Mouse (Mus musculus) forebrain, embryonic 13.5 days (tissue): ENCODE measurements around the gene Neurl1a. TPM values are rescaled to one million over a fixed set of nuclear protein-coding genes. Genes with fewer than 3 reads are reported as not detected.
"Not testable (repeated sequence)": the region's sequence is repeated elsewhere in the genome, so short reads cannot be mapped to it uniquely, and the experiment has no call there.

Source experiments
- ATAC-seq: fragments of 200-750 bp; cut with Nextera tagmentation; 2 replicates; pipeline ENCODE4 v1.8.0; 2017
- H3K27ac ChIP-seq: fragments of 300-500 bp; sonication (generic); 2 replicates; pipeline ENCODE4 v1.5.1; 2015; ENCODE audit warnings: inconsistent platforms, mild to moderate bottlenecking, moderate library complexity
- H3K27me3 ChIP-seq: fragments of 300-500 bp; sonication (generic); 2 replicates; pipeline ENCODE4 v1.6.1; 2015; ENCODE audit warnings: mild to moderate bottlenecking, inconsistent platforms
- H3K36me3 ChIP-seq: fragments of 300-500 bp; sonication (generic); 2 replicates; pipeline ENCODE4 v1.6.1; 2015; ENCODE audit warnings: mild to moderate bottlenecking, inconsistent platforms; ENCODE audit not compliant: poor library complexity, severe bottlenecking
- H3K4me1 ChIP-seq: fragments of 300-500 bp; sonication (generic); 2 replicates; pipeline ENCODE4 v1.6.1; 2015; ENCODE audit warnings: inconsistent platforms
- H3K4me2 ChIP-seq: fragments of 300-500 bp; sonication (generic); 2 replicates; pipeline ENCODE4 v1.6.1; 2015; ENCODE audit warnings: inconsistent platforms, mild to moderate bottlenecking, moderate library complexity
- H3K4me3 ChIP-seq: fragments of 300-500 bp; sonication (generic); 2 replicates; pipeline ENCODE4 v1.5.1; 2015; ENCODE audit warnings: mild to moderate bottlenecking, inconsistent platforms
- H3K9ac ChIP-seq: fragments of 300-500 bp; sonication (generic); 2 replicates; pipeline ENCODE4 v1.6.1; 2015; ENCODE audit warnings: mild to moderate bottlenecking, inconsistent platforms
- H3K9me3 ChIP-seq: fragments of 300-500 bp; sonication (generic); replicated peaks from 2 replicates; pipeline ENCODE4 v1.6.1; 2016; ENCODE audit warnings: inconsistent platforms
- WGBS: fragments of 180-500 bp; shearing (Covaris S2); methylation state at CpG from one replicate; pipeline ENCODE4 v1.1.7; 2015; 5-methylcytosine and 5-hydroxymethylcytosine counted together
- polyA plus RNA-seq: library from polyadenylated mRNA; unstranded; fragments of >200 nt; fragmentation: Nextera tagmentation; extraction: Ambion mirVana; gene quantifications from 2 replicates; pipeline ENCODE4 v1.2.1, GENCODE M21; 2015

The Neurl1a gene
- 2.8 and 4.4 TPM in 2 replicates for polyA plus RNA-seq

DNA sequence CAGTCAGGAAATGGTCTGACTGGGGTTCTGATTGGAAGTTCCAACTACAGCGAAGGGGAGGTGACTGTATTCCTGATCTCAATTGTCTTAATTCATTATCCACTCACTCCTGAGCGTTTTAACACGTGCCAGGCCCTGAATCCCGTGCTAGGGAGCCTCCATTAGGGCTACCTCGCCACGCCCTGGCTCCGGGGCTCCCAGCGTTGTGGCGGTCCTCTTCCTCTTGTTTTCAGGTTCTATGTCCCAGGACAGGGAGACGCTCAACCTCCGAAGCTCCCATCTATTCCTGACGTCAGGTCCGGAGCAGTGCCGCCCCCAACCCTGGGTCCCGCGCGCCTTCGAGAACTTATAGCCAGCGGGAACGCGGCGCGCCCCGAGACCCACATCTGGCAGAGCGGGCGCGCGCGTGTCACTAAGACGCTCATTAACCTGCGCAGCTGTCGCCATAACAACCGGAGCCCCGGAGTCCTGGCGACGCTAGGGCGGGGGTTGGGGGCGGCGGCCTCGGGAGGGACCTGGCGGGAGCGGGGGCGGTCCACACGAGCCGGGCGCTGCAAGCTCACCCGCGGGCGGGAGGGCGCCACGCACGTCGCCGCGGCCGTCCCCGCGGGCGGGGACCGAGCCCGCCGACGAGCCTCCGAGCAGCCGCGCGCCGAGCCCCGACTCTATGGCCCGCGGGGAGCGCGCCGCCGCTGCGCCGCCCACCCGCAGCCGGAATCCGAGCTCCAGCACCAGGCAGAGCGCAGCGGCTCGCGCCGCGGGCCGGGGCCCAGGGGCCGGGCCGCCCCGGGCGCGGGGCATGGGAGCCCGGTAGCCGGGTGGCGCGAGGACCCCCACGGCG lies at the start of gene Neurl1a:
Gene Neurl1a, plus strand, starts transcription at position 390 of the 841 bp plus-strand sequence.
- peak within 1 kb of the TSS; percentile 35; the same call in 1 of the 2 replicates for H3K27ac ChIP-seq
- H3K4me2 ChIP-seq, result peak within 1 kb of the TSS; percentile 99
- peak; percentile 78 for ATAC-seq
- H3K36me3 ChIP-seq, result no peaks in the 10 kb centered on the region
- H3K4me3 ChIP-seq, result peak within 1 kb of the TSS; percentile 66
- peaks cover 7% of the 10 kb centered on the region; the same call in 1 of the 2 replicates for H3K9me3 ChIP-seq
- under 1% methylated on average over 58 of the region's 98 CpGs for WGBS
- H3K9ac ChIP-seq, result peak within 1 kb of the TSS; percentile 73
- peaks cover 56% of the 10 kb centered on the region for H3K27me3 ChIP-seq
- H3K4me1 ChIP-seq, result peaks cover 11% of the 10 kb centered on the region

- H3K4me1 ChIP-seq, result no peaks in the 10 kb centered on the region
- H3K36me3 ChIP-seq, result peaks cover 95% of the 10 kb centered on the region
- no peaks in the 10 kb centered on the region for H3K9me3 ChIP-seq
- no peak overlapping the region for H3K4me3 ChIP-seq
- no peak overlapping the region for H3K4me2 ChIP-seq
- no peak for ATAC-seq
- no peak overlapping the region for H3K9ac ChIP-seq
- H3K27me3 ChIP-seq, result no peaks in the 10 kb centered on the region
- 94% methylated on average over 11 of the region's 11 CpGs for WGBS
- H3K27ac ChIP-seq, result no peak overlapping the region
These were observed 49.8 kb upstream of the Neurl1a start for GRCm38 (mm10) chr19:47128835-47129234.

GRCm38 (mm10) chr19:47130551-47131125 lies 48.0 kb upstream of the Neurl1a start:
- Histone ChIP-seq H3K4me2 (no peak overlapping the region), H3K4me3 (no peak overlapping the region), H3K36me3 (peaks cover 79% of the 10 kb centered on the region), H3K27ac (no peak overlapping the region), H3K27me3 (no peaks in the 10 kb centered on the region), H3K9ac (no peak overlapping the region), H3K9me3 (no peaks in the 10 kb centered on the region), H3K4me1 (no peaks in the 10 kb centered on the region)
- WGBS, result 96% methylated on average over 15 of the region's 15 CpGs
- no peak for ATAC-seq

DNA sequence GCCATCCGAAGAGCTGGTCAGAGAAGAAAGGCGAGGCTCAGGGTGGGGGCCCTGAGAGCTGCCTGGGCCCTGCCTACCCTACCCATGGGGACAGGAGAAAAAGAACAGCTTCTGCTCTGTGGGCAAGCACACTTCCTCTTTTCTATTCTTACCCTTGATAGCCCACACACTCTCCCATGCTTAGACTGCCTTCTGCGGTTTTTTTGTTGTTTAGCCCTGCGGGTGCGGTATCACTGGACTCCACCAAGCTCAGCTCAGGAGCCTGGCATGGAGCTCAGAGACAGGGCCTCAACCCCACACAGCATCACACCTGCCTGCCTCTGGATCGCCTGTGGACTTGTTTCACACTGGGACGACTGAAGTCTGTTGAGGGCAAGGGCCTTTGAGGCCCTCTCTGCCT lies 45.5 kb upstream of the Neurl1a start:
- peaks cover 15% of the 10 kb centered on the region for H3K4me1 ChIP-seq
- no peak overlapping the region for H3K4me3 ChIP-seq
- peaks cover 54% of the 10 kb centered on the region for H3K36me3 ChIP-seq
- H3K27ac ChIP-seq, result no peak overlapping the region
- no peak overlapping the region for H3K9ac ChIP-seq
- H3K4me2 ChIP-seq, result no peak overlapping the region
- no peaks in the 10 kb centered on the region for H3K9me3 ChIP-seq
- H3K27me3 ChIP-seq, result no peaks in the 10 kb centered on the region
- ATAC-seq, result no peak
- 89% methylated on average over 7 of the region's 7 CpGs for WGBS

DNA sequence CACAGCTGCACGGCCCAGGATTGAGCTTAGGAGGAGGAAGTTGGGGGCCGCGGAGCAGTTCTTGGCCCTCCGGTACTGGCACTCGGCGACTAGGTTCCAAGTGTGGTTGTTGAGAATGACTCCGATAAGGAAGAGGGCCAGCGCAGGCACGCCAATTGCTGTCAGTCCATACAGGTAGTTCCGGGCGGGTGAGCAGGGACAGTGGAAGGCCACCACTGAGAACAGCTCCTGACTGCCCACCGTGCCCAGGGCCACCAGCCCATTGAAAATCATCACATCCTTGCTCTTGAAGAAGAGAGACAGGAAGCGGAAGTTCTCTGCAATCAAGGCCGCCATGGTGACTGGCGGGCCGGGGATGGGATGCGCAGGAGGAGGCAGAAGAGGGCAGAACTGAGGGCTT lies 43.1 kb upstream of the Neurl1a start:
- Histone ChIP-seq H3K27me3 (no peaks in the 10 kb centered on the region), H3K4me3 (no peak overlapping the region), H3K27ac (no peak overlapping the region), H3K9me3 (no peaks in the 10 kb centered on the region), H3K36me3 (peaks cover 30% of the 10 kb centered on the region), H3K4me1 (peaks cover 19% of the 10 kb centered on the region), H3K9ac (no peak overlapping the region), H3K4me2 (no peak overlapping the region)
- 91% methylated on average over 17 of the region's 17 CpGs for WGBS
- ATAC-seq, result no peak

- H3K36me3 ChIP-seq, result peaks cover 24% of the 10 kb centered on the region
- no peak overlapping the region for H3K27ac ChIP-seq
- no peak for ATAC-seq
- H3K4me3 ChIP-seq, result no peak overlapping the region
- H3K27me3 ChIP-seq, result no peaks in the 10 kb centered on the region
- no peak overlapping the region for H3K4me2 ChIP-seq
- no peak overlapping the region for H3K9ac ChIP-seq
- H3K9me3 ChIP-seq, result no peaks in the 10 kb centered on the region
- peaks cover 19% of the 10 kb centered on the region for H3K4me1 ChIP-seq
- 88% methylated on average over 5 of the region's 5 CpGs for WGBS
These were observed 42.5 kb upstream of the Neurl1a start for GRCm38 (mm10) chr19:47136170-47136569.

DNA sequence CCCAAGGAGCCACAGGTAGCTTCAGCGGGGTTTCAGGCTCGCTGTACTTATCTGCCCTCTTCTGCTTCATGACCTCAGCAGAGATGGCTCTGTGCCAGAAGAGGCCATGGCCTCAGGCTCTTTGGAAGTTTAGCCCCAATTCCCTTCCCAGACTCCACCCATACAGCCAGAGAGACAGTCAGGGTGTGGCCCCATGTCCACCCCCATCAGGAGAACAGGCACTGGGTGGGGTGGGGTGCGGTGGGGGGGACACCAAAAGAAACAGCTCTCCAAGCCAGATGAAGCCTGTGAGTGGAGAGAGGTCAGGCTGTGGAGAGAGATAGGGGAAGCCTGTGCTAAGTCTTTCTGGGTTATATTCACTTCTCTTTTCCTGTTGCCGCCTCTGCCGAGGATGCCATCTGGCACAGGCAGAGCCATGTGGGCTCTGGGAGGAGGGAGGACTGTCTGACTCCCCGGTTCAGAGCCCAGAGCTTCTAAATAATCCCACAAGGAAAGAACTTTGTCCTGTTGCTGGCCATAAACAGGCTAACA lies 41.5 kb upstream of the Neurl1a start:
- Histone ChIP-seq H3K27ac (no peak overlapping the region), H3K36me3 (peaks cover 14% of the 10 kb centered on the region), H3K27me3 (no peaks in the 10 kb centered on the region), H3K4me1 (peaks cover 19% of the 10 kb centered on the region), H3K4me3 (no peak overlapping the region), H3K9ac (0 out of 2 replicates have a peak overlapping the region, but pooled peaks have one; percentile 54), H3K4me2 (peak overlapping the region; percentile 54), H3K9me3 (no peaks in the 10 kb centered on the region)
- WGBS, result 44% methylated on average over 6 of the region's 6 CpGs
- peak; percentile 48; the same call in 1 of the 2 replicates for ATAC-seq

DNA sequence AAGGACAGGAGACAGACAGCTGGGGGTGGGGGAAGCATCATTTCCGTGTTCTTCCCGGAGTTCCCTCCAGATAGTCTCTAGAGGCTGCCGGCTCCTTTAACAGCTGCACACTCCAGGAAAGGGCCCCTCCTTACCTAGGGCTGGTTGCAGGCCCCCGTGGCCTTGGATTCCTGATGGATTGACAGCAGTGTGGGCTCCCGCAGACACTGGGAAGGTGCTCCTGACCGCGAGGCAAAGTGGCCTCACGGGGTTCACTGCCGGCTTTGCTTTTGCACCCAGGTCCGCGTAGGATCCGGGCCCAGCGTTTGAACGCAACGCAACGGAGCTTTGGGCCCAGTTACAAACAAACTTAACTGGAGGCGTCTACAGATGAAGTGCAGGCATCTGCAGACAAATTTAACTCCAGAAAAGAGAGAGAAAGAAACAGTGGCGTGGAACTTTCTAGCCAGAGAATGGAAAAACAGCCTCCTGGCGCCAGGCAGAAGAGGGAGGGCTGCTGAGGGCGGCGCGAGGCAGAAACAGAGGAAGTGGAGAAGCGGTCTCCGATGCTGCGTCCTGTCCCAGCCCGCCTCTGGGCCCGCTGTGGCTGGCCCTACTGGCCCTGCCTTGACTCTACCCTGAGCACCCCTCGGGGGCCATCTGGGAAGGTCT lies 40.7 kb upstream of the Neurl1a start, which contains the start of gene Calhm2:
Gene Calhm2, minus strand, starts transcription at position 524 of the 651 bp plus-strand sequence.
- Histone ChIP-seq H3K27ac (no peak within 1 kb of the TSS), H3K36me3 (peaks cover 7% of the 10 kb centered on the region; the same call in 1 of the 2 replicates), H3K4me3 (peak within 1 kb of the TSS; percentile 17), H3K9me3 (no peaks in the 10 kb centered on the region), H3K27me3 (no peaks in the 10 kb centered on the region), H3K4me2 (peak within 1 kb of the TSS; percentile 54), H3K4me1 (peaks cover 19% of the 10 kb centered on the region), H3K9ac (peak within 1 kb of the TSS; percentile 54)
- WGBS, result 12% methylated on average over 28 of the region's 28 CpGs
- ATAC-seq, result peak; percentile 53; the same call in 1 of the 2 replicates

GRCm38 (mm10) chr19:47139611-47140010 lies 39.0 kb upstream of the Neurl1a start:
- not testable (repeated sequence) for H3K9ac ChIP-seq, H3K9me3 ChIP-seq, H3K36me3 ChIP-seq, H3K27me3 ChIP-seq, H3K4me3 ChIP-seq, H3K27ac ChIP-seq, ATAC-seq, H3K4me2 ChIP-seq
- WGBS, result 41% methylated on average over 7 of the region's 7 CpGs
- peaks cover 19% of the 10 kb centered on the region for H3K4me1 ChIP-seq

GRCm38 (mm10) chr19:47142438-47142837 lies 36.2 kb upstream of the Neurl1a start:
- 78% methylated on average over 6 of the region's 6 CpGs for WGBS
- Histone ChIP-seq H3K27me3 (no peaks in the 10 kb centered on the region), H3K9me3 (no peaks in the 10 kb centered on the region), H3K36me3 (no peaks in the 10 kb centered on the region), H3K4me2 (no peak overlapping the region), H3K27ac (no peak overlapping the region), H3K4me3 (no peak overlapping the region), H3K9ac (no peak overlapping the region), H3K4me1 (peaks cover 11% of the 10 kb centered on the region)
- no peak for ATAC-seq

GRCm38 (mm10) chr19:47144154-47144553 lies 34.5 kb upstream of the Neurl1a start, which contains the start of gene Calhm1:
TSS of gene Calhm1 (minus strand) at chr19:47144254.
- Histone ChIP-seq H3K4me1 (no peaks in the 10 kb centered on the region), H3K4me3 (no peak within 1 kb of the TSS), H3K9me3 (no peaks in the 10 kb centered on the region), H3K27me3 (no peaks in the 10 kb centered on the region), H3K27ac (no peak within 1 kb of the TSS), H3K9ac (no peak within 1 kb of the TSS), H3K4me2 (no peak within 1 kb of the TSS), H3K36me3 (no peaks in the 10 kb centered on the region)
- ATAC-seq, result no peak
- 94% methylated on average over 6 of the region's 6 CpGs for WGBS
